Mouse (Mus musculus): ENCODE measurements around the gene Ctdsp2.
A peak's percentile ranks its signal among the peaks of the same experiment; 100 is the strongest.

Ctdsp2 gene

GRCm38 (mm10) chr10:126962966-126963330, 15.6 kb upstream of the Ctdsp2 start:
- DNase-seq (ENCODE audit: low read depth), result no peak

- no peak for DNase-seq (ENCODE audit: low read depth)
Observed at GRCm38 (mm10) chr10:126963821-126964220, 14.7 kb upstream of the Ctdsp2 start.

GRCm38 (mm10) chr10:126971363-126972050, 7.0 kb upstream of the Ctdsp2 start:
- DNase-seq (ENCODE audit: low read depth), result no peak

- DNase-seq (ENCODE audit: low read depth), result no peak
Observed at GRCm38 (mm10) chr10:126972051-126972725, 6.3 kb upstream of the Ctdsp2 start.

GRCm38 (mm10) chr10:126972988-126973387, 5.5 kb upstream of the Ctdsp2 start:
- no peak for DNase-seq (ENCODE audit: low read depth)

- no peak for DNase-seq (ENCODE audit: low read depth)
Observed at GRCm38 (mm10) chr10:126975706-126976105, 2.8 kb upstream of the Ctdsp2 start.

GRCm38 (mm10) chr10:126977076-126977475, 1.4 kb upstream of the Ctdsp2 start:
- DNase-seq (ENCODE audit: low read depth), result no peak

- no peak for DNase-seq (ENCODE audit: low read depth)
Observed at GRCm38 (mm10) chr10:126979121-126979635, 661 bp downstream of the Ctdsp2 start.

- DNase-seq (ENCODE audit: low read depth), result no peak
Observed at GRCm38 (mm10) chr10:126979636-126980151, 1.2 kb downstream of the Ctdsp2 start.

GRCm38 (mm10) chr10:126980221-126980932, 1.9 kb downstream of the Ctdsp2 start:
- no peak for DNase-seq (ENCODE audit: low read depth)

GRCm38 (mm10) chr10:126980933-126981530, 2.5 kb downstream of the Ctdsp2 start:
- no peak for DNase-seq (ENCODE audit: low read depth)

GRCm38 (mm10) chr10:126981746-126982145, 3.2 kb downstream of the Ctdsp2 start:
- DNase-seq (ENCODE audit: low read depth), result no peak

- no peak for DNase-seq (ENCODE audit: low read depth)
Observed at GRCm38 (mm10) chr10:126983193-126983725, 4.7 kb downstream of the Ctdsp2 start.

- DNase-seq (ENCODE audit: low read depth), result no peak
Observed at GRCm38 (mm10) chr10:126984189-126985004, 5.9 kb downstream of the Ctdsp2 start.

GRCm38 (mm10) chr10:126985127-126985526, 6.6 kb downstream of the Ctdsp2 start:
- no peak for DNase-seq (ENCODE audit: low read depth)

- DNase-seq (ENCODE audit: low read depth), result no peak
Observed at GRCm38 (mm10) chr10:126985579-126985978, 7.1 kb downstream of the Ctdsp2 start.

- DNase-seq (ENCODE audit: low read depth), result peak; percentile 71
Observed at GRCm38 (mm10) chr10:126986541-126986961, 8.0 kb downstream of the Ctdsp2 start.

- DNase-seq (ENCODE audit: low read depth), result no peak
Observed at GRCm38 (mm10) chr10:126987183-126988118, 8.9 kb downstream of the Ctdsp2 start.

GRCm38 (mm10) chr10:126988513-126989165, 10.1 kb downstream of the Ctdsp2 start:
- DNase-seq (ENCODE audit: low read depth), result peak; percentile 68
